Mouse (Mus musculus) embryonic fibroblast, embryonic 13.5 days (primary cell): ENCODE measurements around the gene Grin2c.
A peak's percentile ranks its signal among the peaks of the same experiment; 100 is the strongest.

Source experiments
- CTCF ChIP-seq: IDR thresholded peaks from 2 replicates; pipeline ENCODE4 v1.5.1; 2011; ENCODE audit warnings: mild to moderate bottlenecking, control low read depth, low read length, moderate library complexity, borderline replicate concordance; ENCODE audit not compliant: insufficient read depth
- POLR2A ChIP-seq: IDR thresholded peaks from 2 replicates; pipeline ENCODE4 v1.6.1; 2011; ENCODE audit warnings: low read depth, mild to moderate bottlenecking, control low read depth, low read length, moderate library complexity

- TF ChIP-seq CTCF (peak; percentile 40; the same call in 1 of the 2 replicates), POLR2A (no peak)
These were observed 30.3 kb upstream of the Grin2c start, which contains the start of gene Fads6 for GRCm38 (mm10) chr11:115297214-115297826.
